Mouse (Mus musculus) stomach, postnatal 0 days (tissue): ENCODE measurements around the gene Sbf2. TPM values are rescaled to one million over a fixed set of nuclear protein-coding genes. Genes with fewer than 3 reads are reported as not detected.

Experiments used
- ATAC-seq: fragments of 200-750 bp; cut with Nextera tagmentation; 2 replicates; pipeline ENCODE4 v1.8.0; 2017; ENCODE audit not compliant: low FRiP score, low TSS enrichment
- DNase-seq: peaks from one replicate; pipeline ENCODE4 v3.0.0-alpha.2; 2016; ENCODE audit warnings: low spot score
- H3K27ac ChIP-seq: fragments of 300-500 bp; sonication (generic); replicated peaks from 2 replicates; pipeline ENCODE4 v1.5.1; 2014; ENCODE audit warnings: mild to moderate bottlenecking, control low read depth
- H3K27me3 ChIP-seq: fragments of 300-500 bp; sonication (generic); 2 replicates; pipeline ENCODE4 v1.6.1; 2014; ENCODE audit warnings: low read length; ENCODE audit not compliant: control insufficient read depth, insufficient read depth
- H3K36me3 ChIP-seq: fragments of 300-500 bp; sonication (generic); 2 replicates; pipeline ENCODE4 v1.6.1; 2014; ENCODE audit warnings: low read length, mixed read lengths; ENCODE audit not compliant: control insufficient read depth, insufficient read depth
- H3K4me1 ChIP-seq: fragments of 300-500 bp; sonication (generic); replicated peaks from 2 replicates; pipeline ENCODE4 v1.6.1; 2014; ENCODE audit warnings: antibody characterized with exemption; ENCODE audit not compliant: control insufficient read depth, insufficient read depth
- H3K4me2 ChIP-seq: fragments of 300-500 bp; sonication (generic); replicated peaks from 2 replicates; pipeline ENCODE4 v1.6.1; 2014; ENCODE audit warnings: low read depth, mild to moderate bottlenecking, control low read depth, moderate library complexity
- H3K4me3 ChIP-seq: fragments of 300-500 bp; sonication (generic); 2 replicates; pipeline ENCODE4 v1.5.1; 2014; ENCODE audit warnings: low read depth, low read length, control low read depth
- H3K9ac ChIP-seq: fragments of 300-500 bp; sonication (generic); 2 replicates; pipeline ENCODE4 v1.6.1; 2014; ENCODE audit warnings: mild to moderate bottlenecking, low read length, control low read depth, mixed read lengths
- H3K9me3 ChIP-seq: fragments of 300-500 bp; sonication (generic); 2 replicates; pipeline ENCODE4 v1.6.1; 2016; ENCODE audit warnings: low read length; ENCODE audit not compliant: control insufficient read depth
- CTCF ChIP-seq: IDR thresholded peaks from 2 replicates; pipeline ENCODE4 v1.5.1; 2016; ENCODE audit warnings: antibody characterized with exemption, low read depth, mild to moderate bottlenecking, moderate library complexity
- EP300 ChIP-seq: optimal IDR thresholded peaks from 2 replicates; pipeline ENCODE3; 2016; ENCODE audit warnings: antibody characterized with exemption
- WGBS: fragments of 180-500 bp; shearing (Covaris S2); extraction: QIAGEN DNeasy Blood & Tissue Kit; methylation state at CpG from one replicate; pipeline ENCODE4 v1.1.7; 2014; 5-methylcytosine and 5-hydroxymethylcytosine counted together
- polyA plus RNA-seq: library from polyadenylated mRNA; unstranded; fragments of >200 nt; fragmentation: Nextera tagmentation; extraction: Ambion mirVana; gene quantifications from 2 replicates; pipeline ENCODE4 v1.2.1, GENCODE M21; 2015

Gene Sbf2
- polyA plus RNA-seq, 1 experiment from 2014 or later = 14.9 TPM

GRCm38 (mm10) chr7:110627099-110627482 lies 12.4 kb upstream of the Sbf2 start:
- H3K4me2 ChIP-seq = peak overlapping the region; percentile 92
- H3K4me3 ChIP-seq = peak overlapping the region; percentile 54
- TF ChIP-seq CTCF = peak; percentile 50
- no peak for TF ChIP-seq EP300
- H3K27me3 ChIP-seq = no peaks in the 10 kb centered on the region
- ATAC-seq (no peak), DNase-seq (no peak)
- H3K36me3 ChIP-seq = no peaks in the 10 kb centered on the region
- no peak overlapping the region; the same call in 1 of the 2 replicates for H3K9ac ChIP-seq
- no peak overlapping the region for H3K27ac ChIP-seq
- peaks cover 15% of the 10 kb centered on the region for H3K4me1 ChIP-seq
- H3K9me3 ChIP-seq = no peaks in the 10 kb centered on the region
- under 1% methylated on average over 12 of the region's 12 CpGs for WGBS

- Histone ChIP-seq H3K4me2 (peak overlapping the region; percentile 92), H3K9ac (no peak overlapping the region), H3K4me3 (peak overlapping the region; percentile 54), H3K27me3 (no peaks in the 10 kb centered on the region), H3K9me3 (no peaks in the 10 kb centered on the region), H3K36me3 (no peaks in the 10 kb centered on the region), H3K4me1 (peaks cover 15% of the 10 kb centered on the region), H3K27ac (no peak overlapping the region)
- 19% methylated on average over 28 of the region's 28 CpGs for WGBS
- ATAC-seq (no peak), DNase-seq (no peak)
- TF ChIP-seq CTCF (no peak), EP300 (no peak)
Observed at GRCm38 (mm10) chr7:110626186-110627098, 11.7 kb upstream of the Sbf2 start.

GRCm38 (mm10) chr7:110625489-110625888 lies 10.8 kb upstream of the Sbf2 start:
- H3K4me2 ChIP-seq = peak overlapping the region; percentile 43; the same call in 1 of the 2 replicates
- WGBS = 79% methylated on average over 10 of the region's 10 CpGs

GRCm38 (mm10) chr7:110624961-110625360 lies 10.2 kb upstream of the Sbf2 start:
- H3K9me3 ChIP-seq = no peaks in the 10 kb centered on the region
- peaks cover 12% of the 10 kb centered on the region for H3K4me1 ChIP-seq
- peak; percentile 54 for ATAC-seq
- H3K27me3 ChIP-seq = no peaks in the 10 kb centered on the region
- no peak overlapping the region for H3K4me2 ChIP-seq
- H3K27ac ChIP-seq = no peak overlapping the region
- no peak overlapping the region for H3K4me3 ChIP-seq
- no peaks in the 10 kb centered on the region for H3K36me3 ChIP-seq
- no peak overlapping the region for H3K9ac ChIP-seq
- DNase-seq = peak; percentile 79
- WGBS = 72% methylated on average over 13 of the region's 13 CpGs
- TF ChIP-seq EP300 = no peak
- TF ChIP-seq CTCF = no peak

More at GRCm38 (mm10) chr7:110625489-110625888, 10.8 kb upstream of the Sbf2 start:
- H3K9ac ChIP-seq = no peak overlapping the region
- H3K27me3 ChIP-seq = no peaks in the 10 kb centered on the region
- no peaks in the 10 kb centered on the region for H3K9me3 ChIP-seq
- H3K4me3 ChIP-seq = no peak overlapping the region
- H3K36me3 ChIP-seq = no peaks in the 10 kb centered on the region
- peaks cover 12% of the 10 kb centered on the region for H3K4me1 ChIP-seq
- ATAC-seq (no peak), DNase-seq (no peak)
- TF ChIP-seq CTCF (no peak), EP300 (no peak)
- H3K27ac ChIP-seq = no peak overlapping the region

- Histone ChIP-seq H3K27ac (no peak overlapping the region), H3K4me1 (peaks cover 10% of the 10 kb centered on the region), H3K9ac (no peak overlapping the region), H3K4me2 (no peak overlapping the region), H3K27me3 (no peaks in the 10 kb centered on the region), H3K4me3 (no peak overlapping the region), H3K9me3 (no peaks in the 10 kb centered on the region), H3K36me3 (no peaks in the 10 kb centered on the region)
- TF ChIP-seq EP300 (no peak), CTCF (no peak)
- WGBS = 51% methylated on average over 2 of the region's 2 CpGs
- ATAC-seq = no peak
- no peak for DNase-seq
Observed at GRCm38 (mm10) chr7:110624067-110624466, 9.3 kb upstream of the Sbf2 start.

GRCm38 (mm10) chr7:110619086-110619611 lies 4.4 kb upstream of the Sbf2 start:
- Histone ChIP-seq H3K27me3 (no peaks in the 10 kb centered on the region), H3K36me3 (no peaks in the 10 kb centered on the region), H3K9me3 (no peaks in the 10 kb centered on the region), H3K4me3 (no peak overlapping the region), H3K27ac (no peak overlapping the region), H3K4me1 (no peaks in the 10 kb centered on the region), H3K4me2 (no peak overlapping the region), H3K9ac (no peak overlapping the region)
- DNase-seq (no peak), ATAC-seq (no peak)
- TF ChIP-seq EP300 (no peak), CTCF (no peak)
- 33% methylated on average over 9 of the region's 9 CpGs for WGBS
